ENCODE assay signal across 8 mouse cellular contexts in the genomic region with DNA sequence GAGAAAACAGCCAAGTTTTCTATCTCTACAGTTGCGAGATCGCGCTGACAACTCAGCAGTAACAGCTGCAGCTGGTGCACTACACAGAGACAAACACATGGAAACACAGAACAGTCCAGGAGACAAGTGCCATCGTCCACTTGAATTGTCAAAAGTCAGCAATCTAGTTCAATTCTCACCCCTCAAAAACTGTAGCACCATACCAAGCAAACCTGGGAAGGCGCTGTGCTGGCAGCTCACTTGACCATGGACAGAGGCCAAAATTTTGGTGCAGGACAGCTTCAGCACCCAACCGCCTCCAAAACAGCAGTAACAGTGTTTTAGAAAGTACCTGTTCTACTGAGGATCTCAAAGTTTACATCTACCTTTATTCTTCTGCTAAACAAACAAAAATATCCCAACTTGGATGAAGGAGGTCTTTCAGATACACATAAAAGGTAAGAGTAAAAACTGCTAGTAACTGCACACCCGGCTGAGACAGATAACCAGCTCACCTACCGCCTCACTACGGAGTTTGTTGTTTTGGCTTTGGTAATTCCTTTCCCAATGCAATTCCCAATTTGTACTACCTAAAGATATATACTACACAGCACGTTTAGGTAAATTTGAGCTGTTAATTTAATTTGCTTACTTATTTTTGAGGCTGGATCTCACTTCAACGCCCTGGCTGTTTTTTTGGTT. TPM values are rescaled to one million over a fixed set of nuclear protein-coding genes. Genes with fewer than 3 reads are reported as not detected.
DNase-seq lines count a peak whose midpoint lies in the region; ATAC-seq and TF ChIP-seq lines count a peak whose summit lies in the region.

No protein-coding gene starts in this region.

- H3K9me3 ChIP-seq in intestine, postnatal 0 days (ENCODE audit: control insufficient read depth): no peaks in the 10 kb centered on the region
- H3K9me3 ChIP-seq in liver, postnatal 0 days (ENCODE audit: low read length): no peaks in the 10 kb centered on the region

- H3K4me3 ChIP-seq in brown adipose tissue, adult 24 weeks (ENCODE audit: insufficient read depth, low read depth, low read length): peak overlapping the region; percentile 34
- H3K4me3 ChIP-seq in intestine, postnatal 0 days (ENCODE audit: low read depth, low read length): no peak overlapping the region
- peak overlapping the region; percentile 94 for H3K4me3 ChIP-seq in liver, postnatal 0 days (ENCODE audit: low read depth, low read length)
- peak overlapping the region; percentile 42 for H3K4me3 ChIP-seq in olfactory bulb, adult 2 months (ENCODE audit: insufficient read depth, low read depth, low read length)

- peak; percentile 15 for DNase-seq in CD4-positive, CD25-positive, alpha-beta regulatory T cell, adult 2 months (ENCODE audit: low read depth, low spot score)
- peak; percentile 68 for DNase-seq in gastrocnemius, postnatal 10 days
- DNase-seq in liver, postnatal 0 days: peak; percentile 43
- no peak for DNase-seq in T-cell, adult 2 months (ENCODE audit: low spot score)

- no peak for TF ChIP-seq POLR2A in olfactory bulb, adult 2 months (IDR thresholded peaks at IDR 0.05; ENCODE audit: insufficient read depth, low read depth, low read length)

- H3K9ac ChIP-seq in intestine, postnatal 0 days (ENCODE audit: low read depth, low read length): no peak overlapping the region
- peak overlapping the region; percentile 99 for H3K9ac ChIP-seq in liver, postnatal 0 days (replicated peaks)

- peaks cover 2% of the 10 kb centered on the region; the same call in 1 of the 2 replicates for H3K4me1 ChIP-seq in brown adipose tissue, adult 24 weeks (ENCODE audit: control insufficient read depth, insufficient read depth, insufficient read length, low read length)
- H3K4me1 ChIP-seq in intestine, postnatal 0 days (replicated peaks; ENCODE audit: control insufficient read depth, insufficient read depth, low read length): no peaks in the 10 kb centered on the region
- peaks cover 11% of the 10 kb centered on the region for H3K4me1 ChIP-seq in liver, postnatal 0 days (ENCODE audit: insufficient read depth)
- 0 out of 2 replicates have a peak, but pooled peaks cover 4% of the 10 kb centered on the region for H3K4me1 ChIP-seq in olfactory bulb, adult 2 months (ENCODE audit: control insufficient read depth, insufficient read depth, low read length)

- ATAC-seq in CD4-positive, CD25-positive, alpha-beta regulatory T cell, adult 4 months: no peak
- no peak for ATAC-seq in intestine, postnatal 0 days
- no peak for ATAC-seq in liver, postnatal 0 days

- WGBS in intestine, postnatal 0 days: 70% methylated on average over 11 of the region's 11 CpGs
- 58% methylated on average over 11 of the region's 11 CpGs for WGBS in liver, postnatal 0 days (ENCODE audit: insufficient replicate concordance)
- 17% methylated on average over 11 of the region's 11 CpGs for WGBS in olfactory bulb, adult 2 months

- peak overlapping the region; percentile 43; the same call in 1 of the 2 replicates for H3K27ac ChIP-seq in brown adipose tissue, adult 24 weeks (replicated peaks; ENCODE audit: low read depth, low read length)
- H3K27ac ChIP-seq in intestine, postnatal 0 days (ENCODE audit: low read depth, low read length): 0 out of 2 replicates have a peak overlapping the region, but pooled peaks have one; percentile 3
- H3K27ac ChIP-seq in liver, postnatal 0 days (ENCODE audit: low read depth): peak overlapping the region; percentile 76
- H3K27ac ChIP-seq in olfactory bulb, adult 2 months (ENCODE audit: insufficient read depth, low read depth, low read length): peak overlapping the region; percentile 69

- H3K4me2 ChIP-seq in intestine, postnatal 0 days (replicated peaks; ENCODE audit: low read depth): peak overlapping the region; percentile 33; the same call in 1 of the 2 replicates
- peak overlapping the region; percentile 73 for H3K4me2 ChIP-seq in liver, postnatal 0 days (ENCODE audit: low read depth, low read length)

- H3K27me3 ChIP-seq in intestine, postnatal 0 days (replicated peaks; ENCODE audit: control insufficient read depth, insufficient read depth, low read length): no peaks in the 10 kb centered on the region
- no peaks in the 10 kb centered on the region for H3K27me3 ChIP-seq in liver, postnatal 0 days (ENCODE audit: insufficient read depth, low read length)

- no peak; the same call in 1 of the 2 replicates for TF ChIP-seq EP300 in liver, postnatal 0 days (IDR thresholded peaks at IDR 0.05; ENCODE audit: low read depth)

- H3K36me3 ChIP-seq in intestine, postnatal 0 days (ENCODE audit: control insufficient read depth, insufficient read depth): no peaks in the 10 kb centered on the region
- H3K36me3 ChIP-seq in liver, postnatal 0 days (replicated peaks; ENCODE audit: insufficient read depth, low read length): peaks cover 15% of the 10 kb centered on the region

- no peak for TF ChIP-seq CTCF in intestine, postnatal 0 days (IDR thresholded peaks at IDR 0.05; ENCODE audit: low read depth)
- TF ChIP-seq CTCF in liver, postnatal 0 days (IDR thresholded peaks at IDR 0.05; ENCODE audit: low read depth): peak; percentile 13; the same call in 1 of the 2 replicates
- TF ChIP-seq CTCF in olfactory bulb, adult 2 months (IDR thresholded peaks at IDR 0.05; ENCODE audit: insufficient read depth, low read depth, low read length): no peak

RNA-seq across cellular contexts. Expression of a gene that starts 11.6 kb away (rescaled TPM):
- polyA plus RNA-seq in CD4-positive, CD25-positive, alpha-beta regulatory T cell, adult 4 months (2017; shearing (Covaris generic)): 10 to 100 TPM; 46.5 to 51.5 TPM
- 15.3 and 23.7 TPM in 2 replicates for polyA plus RNA-seq in brown adipose tissue, adult 24 weeks (2012; ENCODE audit: insufficient read depth, insufficient read length, missing spikeins)
- total RNA-seq in gastrocnemius, postnatal 10 days (2021): 10 to 100 TPM; 72.0 to 72.4 TPM
- polyA plus RNA-seq in intestine, postnatal 0 days (2015; fragmentation: Nextera tagmentation; extraction: Ambion mirVana): 33.7 and 34.3 TPM in 2 replicates
- polyA plus RNA-seq in liver, postnatal 0 days (2015; fragmentation: Nextera tagmentation; extraction: Ambion mirVana): 65.0 and 65.8 TPM in 2 replicates
- polyA plus RNA-seq in olfactory bulb, adult 2 months (2012; ENCODE audit: insufficient read depth, insufficient read length, low replicate concordance, missing spikeins): not detected in 2 replicates

Comparison
In these comparisons a context has a peak if more than half of its experiments do, and no peak if none do; other contexts are left out.
1. H3K27ac ChIP-seq: peak in every context shown above with its lines; median percentile 76 in liver, postnatal 0 days; 69 in olfactory bulb, adult 2 months; 43 in brown adipose tissue, adult 24 weeks; 3 in intestine, postnatal 0 days.